Mouse (Mus musculus) lung, adult 2 months (tissue): ENCODE data around the gene Borcs5. TPM values are rescaled to one million over a fixed set of nuclear protein-coding genes. Genes with fewer than 3 reads are reported as not detected.

Source experiments
- DNase-seq: peaks from one replicate; pipeline ENCODE4 v3.0.0; 2022
- H3K4me1 ChIP-seq: fragments of 200-500 bp; 2 replicates; pipeline ENCODE4 v1.6.1; 2011; ENCODE audit warnings: low read length; ENCODE audit not compliant: control insufficient read depth, insufficient read depth
- H3K4me3 ChIP-seq: fragments of 200-500 bp; replicated peaks from 2 replicates; pipeline ENCODE3; 2011; ENCODE audit warnings: low read depth, mild to moderate bottlenecking, control low read depth, low read length; ENCODE audit errors: extremely low read depth
- CTCF ChIP-seq: fragments of 200-500 bp; IDR thresholded peaks from 2 replicates; pipeline ENCODE4 v1.5.1; 2011; ENCODE audit warnings: mild to moderate bottlenecking, low read length, control low read depth; ENCODE audit not compliant: insufficient read depth
- POLR2A ChIP-seq: fragments of 200-500 bp; IDR thresholded peaks from 2 replicates; pipeline ENCODE4 v1.6.1; 2011; ENCODE audit warnings: low read depth, mild to moderate bottlenecking, control low read depth, low read length, borderline replicate concordance; ENCODE audit errors: extremely low read depth
- WGBS: fragments of 180-500 bp; shearing (Covaris S2); methylation state at CpG from one replicate; pipeline ENCODE4 v1.1.7; 2018; 5-methylcytosine and 5-hydroxymethylcytosine counted together
- polyA plus RNA-seq: library from polyadenylated mRNA; depleted of rRNA; stranded (reverse); fragments of >200 nt; gene quantifications from 2 replicates; pipeline ENCODE4 v1.2.3, GENCODE M21; 2012

Borcs5 gene
- polyA plus RNA-seq, 1 experiment = 11.5 TPM

DNA sequence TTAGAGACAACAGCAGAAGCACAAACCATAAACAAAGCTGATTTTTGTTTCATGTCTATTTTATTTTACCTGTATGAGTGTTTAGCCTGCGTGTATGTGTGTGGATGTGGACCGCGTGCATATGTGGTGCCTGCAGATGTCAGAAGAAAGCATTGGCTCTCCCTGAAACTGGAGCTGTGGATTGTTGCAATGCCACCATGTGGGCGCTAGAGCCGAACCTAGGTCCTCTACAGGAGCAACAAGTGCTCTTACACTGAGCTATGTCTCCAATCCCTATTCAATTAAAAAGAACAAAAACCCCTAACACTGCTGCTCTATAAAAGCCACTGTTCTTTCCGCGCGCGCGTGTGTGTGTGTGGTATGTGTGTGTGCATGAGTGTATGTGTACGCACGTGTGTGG, 13.9 kb upstream of the Borcs5 start:
- no peak for DNase-seq
- no peak for TF ChIP-seq POLR2A
- no peak for TF ChIP-seq CTCF
- Histone ChIP-seq H3K4me3 (no peak overlapping the region), H3K4me1 (peaks cover 4% of the 10 kb centered on the region)
- WGBS = 82% methylated on average over 12 of the region's 12 CpGs

DNA sequence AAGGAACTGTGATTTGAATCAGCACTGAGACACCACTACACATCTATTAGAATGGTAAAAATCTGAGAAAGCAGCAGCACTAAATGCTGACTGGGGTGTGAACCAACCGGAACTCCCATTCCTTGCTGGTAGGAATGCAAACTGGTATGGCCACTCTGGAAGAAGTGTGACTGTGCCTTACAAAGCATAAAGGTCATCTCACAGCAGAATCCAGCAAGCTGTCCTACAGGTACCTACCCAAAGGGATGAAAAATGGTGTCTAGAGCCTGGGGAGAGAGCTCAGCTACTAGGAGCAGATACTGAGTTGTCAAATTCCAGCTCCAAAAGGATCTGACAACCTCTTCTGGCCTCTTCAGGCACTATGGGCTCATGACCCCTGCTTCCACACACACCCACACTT, 12.7 kb upstream of the Borcs5 start:
- no peak for TF ChIP-seq POLR2A
- no peak for DNase-seq
- H3K4me1 ChIP-seq = peaks cover 3% of the 10 kb centered on the region
- WGBS = 66% methylated on average over 1 of the region's 1 CpGs
- no peak overlapping the region for H3K4me3 ChIP-seq

- WGBS = 45% methylated on average over 9 of the region's 9 CpGs
- Histone ChIP-seq H3K4me3 (no peak overlapping the region), H3K4me1 (peaks cover 4% of the 10 kb centered on the region; the same call in 1 of the 2 replicates)
- TF ChIP-seq POLR2A (no peak), CTCF (no peak)
- no peak for DNase-seq
Measured at GRCm38 (mm10) chr6:134630447-134630846, 8.9 kb upstream of the Borcs5 start.

DNA sequence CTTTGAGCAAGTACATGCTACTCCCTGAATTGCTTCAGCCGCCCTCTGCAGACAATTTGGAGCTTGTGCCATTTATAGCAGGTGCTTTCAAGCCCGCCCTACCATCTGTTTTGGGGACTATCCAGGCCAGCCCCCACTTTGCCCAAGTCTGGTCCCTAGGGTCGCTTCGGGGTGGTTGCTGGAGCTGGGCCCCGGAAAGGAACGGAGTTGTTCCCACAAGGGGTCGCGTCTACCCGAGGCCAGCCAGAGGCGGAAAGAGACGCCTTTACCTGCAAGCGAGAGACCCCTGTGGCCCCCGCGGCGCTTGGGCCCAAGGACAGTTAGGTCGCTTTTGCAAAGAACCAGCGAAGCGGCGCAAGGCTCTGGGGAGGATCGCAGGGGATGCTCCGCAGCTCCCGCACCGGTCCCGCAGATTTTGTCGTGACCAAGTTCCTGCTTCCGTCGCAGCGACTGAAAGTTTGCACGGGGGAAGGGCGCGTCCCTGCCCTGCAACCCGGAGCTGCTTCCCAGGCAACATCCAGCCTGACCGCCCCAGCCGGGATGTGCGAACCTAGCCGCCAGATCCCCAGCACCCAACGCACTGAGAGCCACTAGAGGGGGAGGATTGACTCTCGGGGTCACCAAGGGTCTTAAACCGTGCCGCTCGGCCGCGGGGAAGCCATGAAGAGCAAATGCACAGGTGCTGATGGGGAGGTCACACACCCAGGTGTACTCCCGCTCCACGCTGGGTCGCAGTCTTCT, 7.2 kb upstream of the Borcs5 start, which contains the start of gene Mansc1:
TSS of gene Mansc1 (minus strand) at position 542 of the 741 bp plus-strand sequence.
- TF ChIP-seq POLR2A (0 out of 2 replicates have a peak, but pooled peaks have one; percentile 31), CTCF (no peak)
- Histone ChIP-seq H3K4me3 (peak within 1 kb of the TSS; percentile 69), H3K4me1 (peaks cover 4% of the 10 kb centered on the region; the same call in 1 of the 2 replicates)
- peak; percentile 57 for DNase-seq
- 1% methylated on average over 46 of the region's 46 CpGs for WGBS

- peaks cover 4% of the 10 kb centered on the region; the same call in 1 of the 2 replicates for H3K4me1 ChIP-seq
- TF ChIP-seq POLR2A = no peak
- TF ChIP-seq CTCF = no peak
- peak overlapping the region; percentile 69 for H3K4me3 ChIP-seq
- DNase-seq = no peak
- WGBS = 28% methylated on average over 5 of the region's 5 CpGs
Measured at GRCm38 (mm10) chr6:134632756-134633155, 6.6 kb upstream of the Borcs5 start.

DNA sequence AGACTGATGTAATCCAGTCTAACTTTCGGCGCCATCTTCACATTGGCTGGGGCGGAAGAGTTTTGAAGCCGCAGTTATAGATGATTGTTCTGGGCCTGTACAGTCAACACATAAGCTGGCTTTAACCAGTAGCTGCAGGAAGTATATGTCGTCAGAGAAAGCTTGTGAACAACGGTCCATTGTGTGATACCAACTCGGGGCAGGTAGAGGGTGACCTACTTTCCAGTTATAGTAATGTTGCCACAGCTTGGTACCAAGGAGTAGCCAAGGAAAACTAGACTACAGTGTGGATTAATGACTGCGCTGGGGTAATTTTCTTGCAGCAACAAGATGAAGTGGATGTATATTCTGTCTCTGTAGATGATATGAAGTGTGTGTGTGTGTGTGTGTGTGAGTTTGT, 5.8 kb upstream of the Borcs5 start:
- Histone ChIP-seq H3K4me3 (no peak overlapping the region), H3K4me1 (peaks cover 4% of the 10 kb centered on the region; the same call in 1 of the 2 replicates)
- 67% methylated on average over 8 of the region's 8 CpGs for WGBS
- no peak for DNase-seq
- no peak for TF ChIP-seq CTCF
- TF ChIP-seq POLR2A = no peak

GRCm38 (mm10) chr6:134636476-134636875, 2.8 kb upstream of the Borcs5 start:
- TF ChIP-seq CTCF (no peak), POLR2A (no peak)
- Histone ChIP-seq H3K4me1 (peaks cover 4% of the 10 kb centered on the region; the same call in 1 of the 2 replicates), H3K4me3 (no peak overlapping the region)
- no peak for DNase-seq
- 76% methylated on average over 4 of the region's 4 CpGs for WGBS

GRCm38 (mm10) chr6:134639900-134640299, 590 bp downstream of the Borcs5 start:
- 97% methylated on average over 1 of the region's 1 CpGs for WGBS
- no peak for DNase-seq
- no peak for TF ChIP-seq POLR2A
- no peak for TF ChIP-seq CTCF
- H3K4me1 ChIP-seq = no peaks in the 10 kb centered on the region
- H3K4me3 ChIP-seq = no peak overlapping the region

DNA sequence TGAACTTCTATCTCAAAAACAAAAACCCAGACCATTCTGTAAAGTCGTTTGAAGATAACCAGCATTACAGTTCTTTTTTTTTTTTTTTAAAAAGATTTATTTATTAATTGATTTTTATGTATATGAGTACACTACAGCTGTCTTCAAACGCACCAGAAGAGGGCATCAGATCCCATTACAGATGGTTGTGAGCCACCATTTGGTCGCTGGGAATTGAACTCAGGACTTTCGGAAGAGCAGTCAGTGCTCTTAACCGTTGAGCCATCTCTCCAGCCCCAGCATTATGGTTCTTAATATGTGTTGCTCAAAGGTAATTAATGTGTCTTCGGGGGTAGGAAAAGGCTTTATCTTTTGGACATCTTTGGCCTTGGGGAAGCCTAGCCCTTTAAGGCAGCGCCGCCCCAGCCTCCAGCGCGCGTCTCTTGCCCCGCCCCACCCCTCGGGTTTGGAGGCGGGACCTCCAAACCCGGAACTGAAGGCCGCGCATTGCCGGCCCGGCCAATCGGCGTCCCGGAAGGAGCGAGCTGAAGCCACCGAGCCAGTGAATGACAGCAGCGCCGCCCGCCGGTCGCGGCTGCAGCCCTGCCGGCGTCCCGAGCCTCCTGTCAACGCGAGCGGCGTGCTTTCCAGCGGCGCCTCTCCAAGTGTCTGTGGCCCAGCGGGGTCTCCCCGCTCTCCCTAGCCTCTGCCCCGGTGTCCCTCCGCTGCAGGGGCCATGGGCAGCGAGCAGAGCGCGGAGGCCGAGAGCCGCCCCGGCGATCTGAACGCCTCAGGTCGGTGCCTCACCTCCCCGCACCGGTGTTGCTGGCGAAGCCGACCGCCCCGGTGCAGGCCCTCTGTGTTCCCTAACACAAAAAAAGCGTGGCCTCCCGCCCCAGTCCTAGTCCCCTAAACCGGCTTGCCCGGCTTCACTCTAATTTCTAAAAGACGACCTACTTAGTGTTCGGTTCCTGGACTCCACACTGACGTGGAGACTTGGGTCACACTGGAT, 1.5 kb downstream of the Borcs5 start:
- H3K4me3 ChIP-seq = peak overlapping the region; percentile 71
- 3% methylated on average over 65 of the region's 65 CpGs for WGBS
- DNase-seq = peak; percentile 90
- TF ChIP-seq CTCF (0 out of 2 replicates have a peak, but pooled peaks have one; percentile 29), POLR2A (peak; percentile 58; the same call in 1 of the 2 replicates)
- H3K4me1 ChIP-seq = no peaks in the 10 kb centered on the region
